In the genomic region with DNA sequence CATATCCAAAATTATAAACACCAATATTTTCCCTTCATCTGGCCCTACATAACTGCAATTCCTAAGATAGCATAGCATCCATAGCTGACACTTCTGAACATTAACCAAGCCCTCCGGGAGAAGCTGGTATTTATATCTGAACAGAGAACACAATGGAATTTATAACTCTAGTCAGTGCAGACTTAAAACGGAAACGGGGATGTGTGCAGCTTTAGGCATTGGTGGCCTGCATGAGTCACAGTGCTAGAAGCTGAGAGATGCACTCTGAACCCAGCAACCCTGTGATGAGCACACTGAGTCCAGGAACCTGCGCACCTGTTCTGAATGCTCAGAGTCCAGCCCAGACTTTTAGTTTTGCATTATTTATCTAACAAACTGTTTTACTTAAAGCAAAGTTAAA, we compare ENCODE assay signal across 18 mouse cellular contexts. TPM values are rescaled to one million over a fixed set of nuclear protein-coding genes. Genes with fewer than 3 reads are reported as not detected.
DNase-seq lines count a peak whose midpoint lies in the region; ATAC-seq and TF ChIP-seq lines count a peak whose summit lies in the region.
"Had no signal": no experiment of that assay in that cellular context is flagged by ENCODE, and none has a peak within 500 bp of the region (broad histone marks: within the 10 kb centered on the region; RNA-seq: fewer than 3 reads in every experiment).

No protein-coding gene starts in this region.

- no peak overlapping the region for H3K4me2 ChIP-seq in intestine, embryonic 16.5 days (ENCODE audit: low read depth, low read length)
- no peak overlapping the region for H3K4me2 ChIP-seq in intestine, postnatal 0 days (replicated peaks; ENCODE audit: low read depth)
- H3K4me2 ChIP-seq: embryonic facial prominence, embryonic 12.5 days; forebrain, embryonic 13.5 days; forebrain, embryonic 15.5 days had no signal

- H3K9me3 ChIP-seq in intestine, embryonic 16.5 days (ENCODE audit: control insufficient read depth, low read length) = no peaks in the 10 kb centered on the region
- H3K9me3 ChIP-seq in intestine, postnatal 0 days (ENCODE audit: control insufficient read depth) = no peaks in the 10 kb centered on the region
- H3K9me3 ChIP-seq: embryonic facial prominence, embryonic 10.5 days; embryonic facial prominence, embryonic 12.5 days; forebrain, embryonic 13.5 days; forebrain, embryonic 15.5 days had no signal

- no peaks in the 10 kb centered on the region for H3K27me3 ChIP-seq in intestine, embryonic 16.5 days (replicated peaks; ENCODE audit: control insufficient read depth, insufficient read depth, low read length)
- H3K27me3 ChIP-seq in intestine, postnatal 0 days (replicated peaks; ENCODE audit: control insufficient read depth, insufficient read depth, low read length) = no peaks in the 10 kb centered on the region
- H3K27me3 ChIP-seq: embryonic facial prominence, embryonic 12.5 days; forebrain, embryonic 13.5 days; forebrain, embryonic 15.5 days had no signal

- H3K27ac ChIP-seq in intestine, embryonic 16.5 days (ENCODE audit: low read length) = 0 out of 2 replicates have a peak overlapping the region, but pooled peaks have one; percentile 15
- H3K27ac ChIP-seq in intestine, postnatal 0 days (ENCODE audit: low read depth, low read length) = no peak overlapping the region
- H3K27ac ChIP-seq: embryonic facial prominence, embryonic 10.5 days; embryonic facial prominence, embryonic 12.5 days; forebrain, embryonic 13.5 days; forebrain, embryonic 15.5 days had no signal

- H3K4me3 ChIP-seq in intestine, embryonic 16.5 days (ENCODE audit: low read length) = no peak overlapping the region
- H3K4me3 ChIP-seq in intestine, postnatal 0 days (ENCODE audit: low read depth, low read length) = no peak overlapping the region
- H3K4me3 ChIP-seq: embryonic facial prominence, embryonic 10.5 days; embryonic facial prominence, embryonic 12.5 days; forebrain, embryonic 13.5 days; forebrain, embryonic 15.5 days had no signal

- peaks cover 12% of the 10 kb centered on the region; the same call in 1 of the 2 replicates for H3K36me3 ChIP-seq in intestine, embryonic 16.5 days (ENCODE audit: control insufficient read depth, insufficient read depth, low read length)
- peaks cover 40% of the 10 kb centered on the region for H3K36me3 ChIP-seq in intestine, postnatal 0 days (ENCODE audit: control insufficient read depth, insufficient read depth)

- TF ChIP-seq CTCF in intestine, postnatal 0 days (IDR thresholded peaks at IDR 0.05; ENCODE audit: low read depth) = no peak

- ATAC-seq in intestine, embryonic 16.5 days = no peak
- no peak for ATAC-seq in intestine, postnatal 0 days
- ATAC-seq: forebrain, embryonic 13.5 days; forebrain, embryonic 15.5 days; forebrain, postnatal 0 days had no signal

- DNase-seq in right cerebral cortex, adult 18-20 months = peak; percentile 35
- DNase-seq in right cerebral cortex, postnatal 10 days (ENCODE audit: low spot score in 2 of 2) = no peak
- no peak for DNase-seq in kidney, adult 18-20 months
- DNase-seq: adrenal gland, adult 2 months; adrenal gland, postnatal 10 days; adrenal gland, postnatal 25 days; cerebellum, adult 11-12 months; cerebellum, adult 2 months; cerebellum, adult 9-10 months; cerebellum, postnatal 10 days; cerebellum, postnatal 25 days; forebrain, postnatal 0 days had no signal

- WGBS in intestine, embryonic 16.5 days = 65% methylated on average over 4 of the region's 4 CpGs
- 56% methylated on average over 4 of the region's 4 CpGs for WGBS in intestine, postnatal 0 days

- H3K4me1 ChIP-seq in intestine, embryonic 16.5 days (ENCODE audit: control insufficient read depth, insufficient read depth, low read length) = 0 out of 2 replicates have a peak, but pooled peaks cover 3% of the 10 kb centered on the region
- H3K4me1 ChIP-seq in intestine, postnatal 0 days (replicated peaks; ENCODE audit: control insufficient read depth, insufficient read depth, low read length) = no peaks in the 10 kb centered on the region
- H3K4me1 ChIP-seq: embryonic facial prominence, embryonic 10.5 days; embryonic facial prominence, embryonic 12.5 days; forebrain, embryonic 13.5 days; forebrain, embryonic 15.5 days had no signal

- H3K9ac ChIP-seq in intestine, embryonic 16.5 days (ENCODE audit: low read depth, low read length) = no peak overlapping the region
- no peak overlapping the region for H3K9ac ChIP-seq in intestine, postnatal 0 days (ENCODE audit: low read depth, low read length)
- H3K9ac ChIP-seq: embryonic facial prominence, embryonic 12.5 days; forebrain, embryonic 13.5 days; forebrain, embryonic 15.5 days; forebrain, postnatal 0 days had no signal

RNA-seq across cellular contexts. Expression of a gene that starts 7.3 kb away (rescaled TPM):
- polyA plus RNA-seq in intestine, embryonic 16.5 days (2015; fragmentation: Nextera tagmentation; extraction: Ambion mirVana) = 140 and 148 TPM in 2 replicates
- polyA plus RNA-seq in intestine, postnatal 0 days (2015; fragmentation: Nextera tagmentation; extraction: Ambion mirVana) = 164 and 186 TPM in 2 replicates

RNA-seq across cellular contexts. Expression of a gene that starts 18.7 kb away (rescaled TPM):
- 106 and 115 TPM in 2 replicates for polyA plus RNA-seq in intestine, embryonic 16.5 days (2015; fragmentation: Nextera tagmentation; extraction: Ambion mirVana)
- polyA plus RNA-seq in intestine, postnatal 0 days (2015; fragmentation: Nextera tagmentation; extraction: Ambion mirVana) = 66.3 and 66.5 TPM in 2 replicates
